Mouse (Mus musculus): ENCODE measurements around the gene Ahdc1.

GRCm38 (mm10) chr4:133010611-133011010 is 449 bp upstream of the Ahdc1 start:
- TF ChIP-seq CTCF (IDR thresholded peaks at IDR 0.05; ENCODE audit: extremely low read depth, insufficient read length, insufficient replicate concordance, low read depth, low read length) (peak; percentile 4; the same call in 1 of the 2 replicates), POLR2A (IDR thresholded peaks at IDR 0.05; ENCODE audit: low read depth, low read length) (no peak)
